Mouse (Mus musculus): ENCODE results near the gene Bend7. TPM values are rescaled to one million over a fixed set of nuclear protein-coding genes. Genes with fewer than 3 reads are reported as not detected.

The Bend7 gene
- not detected for total RNA-seq (2023)

GRCm38 (mm10) chr2:4717769-4718661, at the start of gene Bend7:
Gene Bend7 (plus strand): TSS chr2:4717831.

Other genes with a start within 250 kb of the Bend7 start
- 10 to 100 TPM; 39.0 to 45.8 TPM for gene Prpf18, start 65.7 kb upstream of the Bend7 start, total RNA-seq (2023)
- gene Sephs1, start 163.7 kb downstream of the Bend7 start, total RNA-seq (2023) = 10 to 100 TPM; 16.5 to 25.6 TPM
- 10 to 100 TPM; 34.5 to 39.1 TPM for gene Phyh, start 201.2 kb downstream of the Bend7 start, total RNA-seq (2023)

Measured in neutrophil, adult 59 days (primary cell).